Mouse (Mus musculus): Measurements from ENCODE around the gene Rbm34. TPM values are rescaled to one million over a fixed set of nuclear protein-coding genes. Genes with fewer than 3 reads are reported as not detected.

Gene Rbm34
- polyA plus RNA-seq, 1 experiment from 2014 or later = 32.0 TPM

GRCm38 (mm10) chr8:126944781-126945691, 25.8 kb downstream of the Rbm34 start:
- under 1% methylated on average over 44 of the region's 46 CpGs for WGBS
- H3K4me2 ChIP-seq = peak overlapping the region; percentile 92

DNA sequence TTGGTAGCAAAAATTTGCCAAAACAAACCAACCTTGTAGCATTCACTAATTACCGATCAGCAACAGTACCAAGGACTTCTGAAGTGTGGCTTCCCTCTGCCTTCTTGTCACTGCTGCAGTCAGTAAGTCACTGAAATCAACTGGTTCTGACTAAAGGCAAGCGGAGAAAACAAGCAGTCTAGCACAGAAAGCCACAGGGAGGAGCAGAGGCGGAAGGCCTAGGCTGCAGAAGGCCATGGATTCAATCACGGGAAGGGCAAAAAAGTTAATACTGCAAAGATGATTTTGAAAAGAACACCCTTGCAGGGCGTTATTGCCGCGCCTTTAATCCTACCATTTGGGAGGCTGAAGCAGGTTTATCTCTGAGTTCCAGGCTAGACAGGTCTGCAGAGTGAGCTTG, 27.3 kb downstream of the Rbm34 start:
- H3K27ac ChIP-seq (ENCODE audit: low read depth, low read length) = no peak overlapping the region
- no peak overlapping the region for H3K9ac ChIP-seq (ENCODE audit: low read length)
- ATAC-seq (ENCODE audit: low FRiP score) = no peak
- 91% methylated on average over 7 of the region's 7 CpGs for WGBS
- DNase-seq (ENCODE audit: low spot score, missing footprints) = no peak
- peaks cover 11% of the 10 kb centered on the region for H3K4me1 ChIP-seq (ENCODE audit: control insufficient read depth, insufficient read depth, low read length)
- no peaks in the 10 kb centered on the region for H3K27me3 ChIP-seq (ENCODE audit: control insufficient read depth, insufficient read depth, low read length)
- H3K4me3 ChIP-seq (ENCODE audit: low read depth, low read length) = no peak overlapping the region
- H3K36me3 ChIP-seq (ENCODE audit: control insufficient read depth, insufficient read depth, low read length) = no peaks in the 10 kb centered on the region
- no peaks in the 10 kb centered on the region for H3K9me3 ChIP-seq (ENCODE audit: control insufficient read depth, low read length)
- no peak overlapping the region for H3K4me2 ChIP-seq

More at GRCm38 (mm10) chr8:126944781-126945691, 25.8 kb downstream of the Rbm34 start:
- Histone ChIP-seq H3K4me1 (ENCODE audit: control insufficient read depth, insufficient read depth, low read length) (peaks cover 11% of the 10 kb centered on the region), H3K9ac (ENCODE audit: low read length) (peak overlapping the region; percentile 87), H3K4me3 (ENCODE audit: low read depth, low read length) (peak overlapping the region; percentile 88), H3K27ac (ENCODE audit: low read depth, low read length) (peak overlapping the region; percentile 67), H3K9me3 (ENCODE audit: control insufficient read depth, low read length) (no peaks in the 10 kb centered on the region), H3K27me3 (ENCODE audit: control insufficient read depth, insufficient read depth, low read length) (no peaks in the 10 kb centered on the region), H3K36me3 (ENCODE audit: control insufficient read depth, insufficient read depth, low read length) (no peaks in the 10 kb centered on the region)
- DNase-seq (ENCODE audit: low spot score, missing footprints) (peak; percentile 96), ATAC-seq (ENCODE audit: low FRiP score) (peak; percentile 80)

DNA sequence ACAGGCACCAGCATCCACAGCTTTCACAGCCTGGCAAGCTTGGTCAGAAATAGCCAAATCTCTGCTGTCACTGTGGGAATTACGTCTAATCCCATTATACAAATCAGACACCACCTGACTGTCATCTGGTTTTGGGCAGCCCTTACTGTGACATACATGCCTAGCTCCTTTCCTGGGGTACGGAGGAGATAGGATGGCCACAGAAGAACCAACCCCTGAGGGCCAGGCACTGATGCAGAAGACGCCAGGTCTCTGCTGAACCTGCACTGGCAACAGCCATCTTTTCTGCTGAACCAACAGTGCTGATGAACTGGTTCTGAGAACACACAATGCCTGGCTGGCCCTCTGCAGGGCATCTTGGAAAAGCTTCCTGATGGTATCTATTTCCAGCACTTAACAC, 33.5 kb downstream of the Rbm34 start:
- no peaks in the 10 kb centered on the region for H3K27me3 ChIP-seq (ENCODE audit: control insufficient read depth, insufficient read depth, low read length)
- whole genome bisulfite sequencing = 83% methylated on average over 3 of the region's 3 CpGs
- no peak overlapping the region for H3K9ac ChIP-seq (ENCODE audit: low read length)
- H3K4me3 ChIP-seq (ENCODE audit: low read depth, low read length) = no peak overlapping the region
- no peak overlapping the region for H3K4me2 ChIP-seq
- no peak for ATAC-seq (ENCODE audit: low FRiP score)
- no peaks in the 10 kb centered on the region for H3K4me1 ChIP-seq (ENCODE audit: control insufficient read depth, insufficient read depth, low read length)
- no peaks in the 10 kb centered on the region for H3K9me3 ChIP-seq (ENCODE audit: control insufficient read depth, low read length)
- H3K27ac ChIP-seq (ENCODE audit: low read depth, low read length) = no peak overlapping the region
- peaks cover 15% of the 10 kb centered on the region; the same call in 1 of the 2 replicates for H3K36me3 ChIP-seq (ENCODE audit: control insufficient read depth, insufficient read depth, low read length)
- DNase-seq (ENCODE audit: low spot score, missing footprints) = no peak

DNA sequence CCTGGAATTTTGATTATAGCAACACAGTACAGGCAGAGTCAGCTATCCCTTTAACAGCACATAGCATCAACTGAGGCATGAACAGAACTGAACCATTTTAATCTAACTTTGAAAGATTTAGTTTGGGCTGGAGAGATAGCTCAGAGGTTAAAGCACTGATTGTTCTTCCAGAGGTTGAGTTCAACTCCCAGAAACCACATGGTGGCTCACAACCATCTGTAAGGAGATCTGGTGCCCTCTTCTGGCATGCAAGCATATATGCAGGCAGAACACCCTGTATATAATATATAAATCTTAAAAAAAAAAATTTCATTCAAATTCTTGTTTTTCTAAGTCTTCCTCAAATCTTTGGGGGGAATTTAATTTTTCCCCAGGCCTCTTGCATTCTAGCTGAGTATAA, 34.9 kb downstream of the Rbm34 start:
- ATAC-seq (ENCODE audit: low FRiP score) (no peak), DNase-seq (ENCODE audit: low spot score, missing footprints) (no peak)

GRCm38 (mm10) chr8:126935387-126935786, 35.5 kb downstream of the Rbm34 start:
- Histone ChIP-seq H3K4me2 (no peak overlapping the region), H3K4me1 (ENCODE audit: control insufficient read depth, insufficient read depth, low read length) (no peaks in the 10 kb centered on the region), H3K27ac (ENCODE audit: low read depth, low read length) (no peak overlapping the region), H3K36me3 (ENCODE audit: control insufficient read depth, insufficient read depth, low read length) (peaks cover 15% of the 10 kb centered on the region; the same call in 1 of the 2 replicates), H3K9ac (ENCODE audit: low read length) (no peak overlapping the region), H3K9me3 (ENCODE audit: control insufficient read depth, low read length) (no peaks in the 10 kb centered on the region), H3K27me3 (ENCODE audit: control insufficient read depth, insufficient read depth, low read length) (no peaks in the 10 kb centered on the region), H3K4me3 (ENCODE audit: low read depth, low read length) (no peak overlapping the region)
- no peak for DNase-seq (ENCODE audit: low spot score, missing footprints)
- 99% methylated on average over 2 of the region's 2 CpGs for WGBS
- no peak for ATAC-seq (ENCODE audit: low FRiP score)

More for the DNA sequence above, 34.9 kb downstream of the Rbm34 start:
- H3K9me3 ChIP-seq (ENCODE audit: control insufficient read depth, low read length) = no peaks in the 10 kb centered on the region
- H3K4me1 ChIP-seq (ENCODE audit: control insufficient read depth, insufficient read depth, low read length) = no peaks in the 10 kb centered on the region
- no peak overlapping the region for H3K27ac ChIP-seq (ENCODE audit: low read depth, low read length)
- no peaks in the 10 kb centered on the region for H3K27me3 ChIP-seq (ENCODE audit: control insufficient read depth, insufficient read depth, low read length)
- H3K4me2 ChIP-seq = no peak overlapping the region
- H3K36me3 ChIP-seq (ENCODE audit: control insufficient read depth, insufficient read depth, low read length) = peaks cover 15% of the 10 kb centered on the region; the same call in 1 of the 2 replicates
- H3K4me3 ChIP-seq (ENCODE audit: low read depth, low read length) = no peak overlapping the region
- H3K9ac ChIP-seq (ENCODE audit: low read length) = no peak overlapping the region

- peaks cover 15% of the 10 kb centered on the region; the same call in 1 of the 2 replicates for H3K36me3 ChIP-seq (ENCODE audit: control insufficient read depth, insufficient read depth, low read length)
- H3K9ac ChIP-seq (ENCODE audit: low read length) = no peak overlapping the region
- H3K27ac ChIP-seq (ENCODE audit: low read depth, low read length) = no peak overlapping the region
- H3K4me3 ChIP-seq (ENCODE audit: low read depth, low read length) = no peak overlapping the region
- no peak for ATAC-seq (ENCODE audit: low FRiP score)
- no peaks in the 10 kb centered on the region for H3K4me1 ChIP-seq (ENCODE audit: control insufficient read depth, insufficient read depth, low read length)
- DNase-seq (ENCODE audit: low spot score, missing footprints) = no peak
- no peaks in the 10 kb centered on the region for H3K9me3 ChIP-seq (ENCODE audit: control insufficient read depth, low read length)
- 61% methylated on average over 1 of the region's 1 CpGs for WGBS
- H3K4me2 ChIP-seq = no peak overlapping the region
- no peaks in the 10 kb centered on the region for H3K27me3 ChIP-seq (ENCODE audit: control insufficient read depth, insufficient read depth, low read length)
Measured at GRCm38 (mm10) chr8:126932656-126933055, 38.2 kb downstream of the Rbm34 start.

- Histone ChIP-seq H3K4me3 (ENCODE audit: low read depth, low read length) (no peak overlapping the region), H3K36me3 (ENCODE audit: control insufficient read depth, insufficient read depth, low read length) (peaks cover 15% of the 10 kb centered on the region; the same call in 1 of the 2 replicates), H3K9ac (ENCODE audit: low read length) (no peak overlapping the region), H3K27ac (ENCODE audit: low read depth, low read length) (no peak overlapping the region), H3K4me1 (ENCODE audit: control insufficient read depth, insufficient read depth, low read length) (no peaks in the 10 kb centered on the region), H3K9me3 (ENCODE audit: control insufficient read depth, low read length) (no peaks in the 10 kb centered on the region), H3K4me2 (no peak overlapping the region), H3K27me3 (ENCODE audit: control insufficient read depth, insufficient read depth, low read length) (no peaks in the 10 kb centered on the region)
- DNase-seq (ENCODE audit: low spot score, missing footprints) (no peak), ATAC-seq (ENCODE audit: low FRiP score) (no peak)
- 92% methylated on average over 1 of the region's 1 CpGs for WGBS
Measured at GRCm38 (mm10) chr8:126932249-126932648, 38.6 kb downstream of the Rbm34 start.

- Histone ChIP-seq H3K9me3 (ENCODE audit: control insufficient read depth, low read length) (no peaks in the 10 kb centered on the region), H3K9ac (ENCODE audit: low read length) (no peak overlapping the region), H3K27me3 (ENCODE audit: control insufficient read depth, insufficient read depth, low read length) (no peaks in the 10 kb centered on the region), H3K4me1 (ENCODE audit: control insufficient read depth, insufficient read depth, low read length) (no peaks in the 10 kb centered on the region), H3K27ac (ENCODE audit: low read depth, low read length) (no peak overlapping the region), H3K36me3 (ENCODE audit: control insufficient read depth, insufficient read depth, low read length) (peaks cover 10% of the 10 kb centered on the region; the same call in 1 of the 2 replicates), H3K4me3 (ENCODE audit: low read depth, low read length) (no peak overlapping the region), H3K4me2 (no peak overlapping the region)
- no peak for DNase-seq (ENCODE audit: low spot score, missing footprints)
- 55% methylated on average over 2 of the region's 2 CpGs for WGBS
- ATAC-seq (ENCODE audit: low FRiP score) = no peak
Measured at GRCm38 (mm10) chr8:126931720-126932119, 39.2 kb downstream of the Rbm34 start.

GRCm38 (mm10) chr8:126929607-126930161, 41.2 kb downstream of the Rbm34 start:
- Histone ChIP-seq H3K9ac (ENCODE audit: low read length) (no peak overlapping the region), H3K4me2 (no peak overlapping the region), H3K36me3 (ENCODE audit: control insufficient read depth, insufficient read depth, low read length) (peaks cover 8% of the 10 kb centered on the region; the same call in 1 of the 2 replicates), H3K9me3 (ENCODE audit: control insufficient read depth, low read length) (no peaks in the 10 kb centered on the region), H3K27ac (ENCODE audit: low read depth, low read length) (no peak overlapping the region), H3K4me1 (ENCODE audit: control insufficient read depth, insufficient read depth, low read length) (no peaks in the 10 kb centered on the region), H3K27me3 (ENCODE audit: control insufficient read depth, insufficient read depth, low read length) (no peaks in the 10 kb centered on the region), H3K4me3 (ENCODE audit: low read depth, low read length) (no peak overlapping the region)
- ATAC-seq (ENCODE audit: low FRiP score) (peak; percentile 43; the same call in 1 of the 2 replicates), DNase-seq (ENCODE audit: low spot score, missing footprints) (peak; percentile 97)
- 75% methylated on average over 3 of the region's 3 CpGs for WGBS

All from midbrain, embryonic 11.5 days (tissue).